Mouse (Mus musculus) embryonic facial prominence, embryonic 12.5 days (tissue): ENCODE results near the gene Hmga1. TPM values are rescaled to one million over a fixed set of nuclear protein-coding genes. Genes with fewer than 3 reads are reported as not detected.

ENCODE experiments used
- ATAC-seq: fragments of 200-750 bp; cut with Nextera tagmentation; 2 replicates; pipeline ENCODE4 v1.8.0; 2017; ENCODE audit not compliant: insufficient number of reproducible peaks, insufficient read depth, low FRiP score, low TSS enrichment
- H3K27ac ChIP-seq: fragments of 300-500 bp; sonication (generic); 2 replicates; pipeline ENCODE4 v1.5.1; 2016; ENCODE audit warnings: mild to moderate bottlenecking
- H3K27me3 ChIP-seq: fragments of 300-500 bp; sonication (generic); 2 replicates; pipeline ENCODE4 v1.6.1; 2016; ENCODE audit warnings: mild to moderate bottlenecking, moderate library complexity
- H3K36me3 ChIP-seq: fragments of 300-500 bp; sonication (generic); 2 replicates; pipeline ENCODE4 v1.6.1; 2016; ENCODE audit warnings: mild to moderate bottlenecking
- H3K4me1 ChIP-seq: fragments of 300-500 bp; sonication (generic); 2 replicates; pipeline ENCODE4 v1.6.1; 2016
- H3K4me2 ChIP-seq: fragments of 300-500 bp; sonication (generic); replicated peaks from 2 replicates; pipeline ENCODE4 v1.6.1; 2016; ENCODE audit warnings: mild to moderate bottlenecking, moderate library complexity
- H3K4me3 ChIP-seq: fragments of 300-500 bp; sonication (generic); 2 replicates; pipeline ENCODE4 v1.5.1; 2016; ENCODE audit warnings: mild to moderate bottlenecking
- H3K9ac ChIP-seq: fragments of 300-500 bp; sonication (generic); 2 replicates; pipeline ENCODE4 v1.6.1; 2016; ENCODE audit warnings: mild to moderate bottlenecking, moderate library complexity
- H3K9me3 ChIP-seq: fragments of 300-500 bp; sonication (generic); 2 replicates; pipeline ENCODE4 v1.6.1; 2016; ENCODE audit warnings: mild to moderate bottlenecking, moderate library complexity
- WGBS: fragments of 180-500 bp; shearing (Covaris S2); methylation state at CpG from one replicate; pipeline ENCODE4 v1.1.7; 2016; 5-methylcytosine and 5-hydroxymethylcytosine counted together
- polyA plus RNA-seq: library from polyadenylated mRNA; unstranded; fragments of >200 nt; fragmentation: Nextera tagmentation; extraction: Ambion mirVana; gene quantifications from 2 replicates; pipeline ENCODE4 v1.2.1, GENCODE M21; 2016

Hmga1 gene
- polyA plus RNA-seq, 1 experiment from 2014 or later, result 236 TPM

GRCm38 (mm10) chr17:27579816-27580215 lies 23.5 kb downstream of the Hmga1 start:
- Histone ChIP-seq H3K27me3 (no peaks in the 10 kb centered on the region), H3K27ac (no peak overlapping the region), H3K4me1 (no peaks in the 10 kb centered on the region), H3K4me2 (no peak overlapping the region), H3K36me3 (peaks cover 73% of the 10 kb centered on the region), H3K9me3 (no peaks in the 10 kb centered on the region), H3K9ac (no peak overlapping the region), H3K4me3 (no peak overlapping the region)
- 94% methylated on average over 8 of the region's 8 CpGs for WGBS
- ATAC-seq, result no peak

GRCm38 (mm10) chr17:27580392-27581068 lies 24.2 kb downstream of the Hmga1 start:
- ATAC-seq, result no peak
- Histone ChIP-seq H3K36me3 (peaks cover 73% of the 10 kb centered on the region), H3K27ac (no peak overlapping the region), H3K27me3 (no peaks in the 10 kb centered on the region), H3K9me3 (no peaks in the 10 kb centered on the region), H3K4me3 (no peak overlapping the region), H3K4me2 (no peak overlapping the region), H3K4me1 (no peaks in the 10 kb centered on the region), H3K9ac (no peak overlapping the region)
- 91% methylated on average over 20 of the region's 20 CpGs for WGBS

- no peaks in the 10 kb centered on the region for H3K9me3 ChIP-seq
- 92% methylated on average over 13 of the region's 13 CpGs for WGBS
- no peak overlapping the region for H3K27ac ChIP-seq
- H3K9ac ChIP-seq, result no peak overlapping the region
- peaks cover 82% of the 10 kb centered on the region for H3K36me3 ChIP-seq
- no peaks in the 10 kb centered on the region for H3K27me3 ChIP-seq
- no peak overlapping the region for H3K4me3 ChIP-seq
- no peak for ATAC-seq
- H3K4me1 ChIP-seq, result no peaks in the 10 kb centered on the region
- H3K4me2 ChIP-seq, result no peak overlapping the region
These were observed 27.0 kb downstream of the Hmga1 start for GRCm38 (mm10) chr17:27583185-27583894.

GRCm38 (mm10) chr17:27586661-27587060 lies 30.4 kb downstream of the Hmga1 start:
- WGBS, result 73% methylated on average over 9 of the region's 9 CpGs
- no peak overlapping the region for H3K4me3 ChIP-seq
- no peak overlapping the region for H3K4me2 ChIP-seq
- H3K27ac ChIP-seq, result 0 out of 2 replicates have a peak overlapping the region, but pooled peaks have one; percentile 23
- H3K9me3 ChIP-seq, result no peaks in the 10 kb centered on the region
- no peaks in the 10 kb centered on the region for H3K27me3 ChIP-seq
- H3K9ac ChIP-seq, result no peak overlapping the region
- peaks cover 4% of the 10 kb centered on the region; the same call in 1 of the 2 replicates for H3K4me1 ChIP-seq
- no peak for ATAC-seq
- H3K36me3 ChIP-seq, result peaks cover 66% of the 10 kb centered on the region

GRCm38 (mm10) chr17:27587252-27587651 lies 31.0 kb downstream of the Hmga1 start:
- H3K4me2 ChIP-seq, result no peak overlapping the region
- no peaks in the 10 kb centered on the region for H3K27me3 ChIP-seq
- no peak overlapping the region for H3K27ac ChIP-seq
- H3K4me3 ChIP-seq, result no peak overlapping the region
- H3K9me3 ChIP-seq, result no peaks in the 10 kb centered on the region
- ATAC-seq, result no peak
- peaks cover 4% of the 10 kb centered on the region; the same call in 1 of the 2 replicates for H3K4me1 ChIP-seq
- 75% methylated on average over 12 of the region's 12 CpGs for WGBS
- no peak overlapping the region for H3K9ac ChIP-seq
- peaks cover 66% of the 10 kb centered on the region for H3K36me3 ChIP-seq

GRCm38 (mm10) chr17:27588231-27588630 lies 31.9 kb downstream of the Hmga1 start:
- H3K9ac ChIP-seq, result no peak overlapping the region
- H3K36me3 ChIP-seq, result peaks cover 69% of the 10 kb centered on the region
- no peak for ATAC-seq
- WGBS, result 77% methylated on average over 8 of the region's 8 CpGs
- no peaks in the 10 kb centered on the region for H3K9me3 ChIP-seq
- H3K27me3 ChIP-seq, result no peaks in the 10 kb centered on the region
- H3K27ac ChIP-seq, result no peak overlapping the region
- H3K4me2 ChIP-seq, result no peak overlapping the region
- peaks cover 4% of the 10 kb centered on the region; the same call in 1 of the 2 replicates for H3K4me1 ChIP-seq
- no peak overlapping the region for H3K4me3 ChIP-seq

GRCm38 (mm10) chr17:27591826-27592564 lies 35.7 kb downstream of the Hmga1 start:
- peaks cover 7% of the 10 kb centered on the region; the same call in 1 of the 2 replicates for H3K4me1 ChIP-seq
- H3K27ac ChIP-seq, result no peak overlapping the region
- H3K36me3 ChIP-seq, result peaks cover 79% of the 10 kb centered on the region
- H3K27me3 ChIP-seq, result no peaks in the 10 kb centered on the region
- H3K9ac ChIP-seq, result no peak overlapping the region
- ATAC-seq, result no peak
- H3K4me3 ChIP-seq, result no peak overlapping the region
- H3K9me3 ChIP-seq, result no peaks in the 10 kb centered on the region
- no peak overlapping the region for H3K4me2 ChIP-seq
- WGBS, result 90% methylated on average over 12 of the region's 12 CpGs

GRCm38 (mm10) chr17:27592565-27592910 lies 36.2 kb downstream of the Hmga1 start:
- Histone ChIP-seq H3K9ac (no peak overlapping the region), H3K36me3 (peaks cover 75% of the 10 kb centered on the region), H3K4me2 (no peak overlapping the region), H3K27ac (no peak overlapping the region), H3K4me1 (peaks cover 8% of the 10 kb centered on the region; the same call in 1 of the 2 replicates), H3K9me3 (no peaks in the 10 kb centered on the region), H3K27me3 (no peaks in the 10 kb centered on the region), H3K4me3 (no peak overlapping the region)
- ATAC-seq, result no peak
- WGBS, result 95% methylated on average over 7 of the region's 7 CpGs

- WGBS, result 86% methylated on average over 15 of the region's 15 CpGs
- peaks cover 57% of the 10 kb centered on the region for H3K36me3 ChIP-seq
- H3K4me1 ChIP-seq, result peaks cover 9% of the 10 kb centered on the region; the same call in 1 of the 2 replicates
- no peaks in the 10 kb centered on the region for H3K9me3 ChIP-seq
- H3K9ac ChIP-seq, result no peak overlapping the region
- H3K27ac ChIP-seq, result no peak overlapping the region
- H3K4me2 ChIP-seq, result no peak overlapping the region
- no peaks in the 10 kb centered on the region for H3K27me3 ChIP-seq
- H3K4me3 ChIP-seq, result no peak overlapping the region
- ATAC-seq, result no peak
These were observed 39.5 kb downstream of the Hmga1 start for GRCm38 (mm10) chr17:27595659-27596375.

- no peak overlapping the region for H3K27ac ChIP-seq
- H3K4me2 ChIP-seq, result no peak overlapping the region
- peaks cover 51% of the 10 kb centered on the region for H3K36me3 ChIP-seq
- no peak for ATAC-seq
- H3K4me3 ChIP-seq, result no peak overlapping the region
- peaks cover 10% of the 10 kb centered on the region; the same call in 1 of the 2 replicates for H3K4me1 ChIP-seq
- WGBS, result 74% methylated on average over 21 of the region's 21 CpGs
- H3K27me3 ChIP-seq, result no peaks in the 10 kb centered on the region
- no peak overlapping the region for H3K9ac ChIP-seq
- H3K9me3 ChIP-seq, result no peaks in the 10 kb centered on the region
These were observed 40.3 kb downstream of the Hmga1 start for GRCm38 (mm10) chr17:27596376-27597190.

- no peak overlapping the region for H3K4me2 ChIP-seq
- peaks cover 17% of the 10 kb centered on the region for H3K36me3 ChIP-seq
- no peak overlapping the region for H3K4me3 ChIP-seq
- H3K9ac ChIP-seq, result no peak overlapping the region
- H3K4me1 ChIP-seq, result peaks cover 19% of the 10 kb centered on the region; the same call in 1 of the 2 replicates
- H3K27ac ChIP-seq, result no peak overlapping the region
- H3K9me3 ChIP-seq, result no peaks in the 10 kb centered on the region
- no peaks in the 10 kb centered on the region for H3K27me3 ChIP-seq
- WGBS, result 88% methylated on average over 3 of the region's 3 CpGs
- ATAC-seq, result no peak
These were observed 44.0 kb downstream of the Hmga1 start for GRCm38 (mm10) chr17:27600286-27600685.
